Mouse (Mus musculus) layer of hippocampus, adult 18-20 months (tissue): ENCODE measurements at regions not wholly inside any gene's neighbourhood (a gene's known extent, or its start where the extent isn't known, plus 50 kb on each side); places are given as distances from the start of the nearest gene placed in this dataset.

Source experiments
- DNase-seq, 2 experiments: peaks; one replicate each; pipeline ENCODE4 v3.0.0; 2022; ENCODE audit warnings: low spot score in 2 of 2

GRCm38 (mm10) chr14:58265373-58265772, 195.0 kb downstream of the Fgf9 start:
- DNase-seq: no peak

DNA sequence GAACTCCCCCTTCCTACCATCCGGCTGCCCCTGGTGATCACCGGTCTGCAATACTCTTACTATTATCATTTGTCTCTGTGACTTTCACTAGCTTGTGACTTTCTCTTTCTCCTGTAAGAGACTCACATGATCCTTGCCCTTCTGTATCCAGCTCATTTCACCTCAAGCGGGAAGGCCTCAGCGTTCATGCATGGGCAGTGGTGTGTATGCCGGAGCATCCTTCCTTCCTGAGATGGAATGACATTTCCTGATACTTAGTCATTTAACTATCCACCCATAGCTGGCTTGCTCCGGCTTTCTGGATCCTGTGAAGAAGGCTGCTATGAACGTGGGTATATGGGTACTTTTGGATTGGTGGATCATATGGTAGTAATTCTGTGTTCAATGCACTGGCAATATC, 194.1 kb downstream of the Fgf9 start:
- DNase-seq: no peak

DNA sequence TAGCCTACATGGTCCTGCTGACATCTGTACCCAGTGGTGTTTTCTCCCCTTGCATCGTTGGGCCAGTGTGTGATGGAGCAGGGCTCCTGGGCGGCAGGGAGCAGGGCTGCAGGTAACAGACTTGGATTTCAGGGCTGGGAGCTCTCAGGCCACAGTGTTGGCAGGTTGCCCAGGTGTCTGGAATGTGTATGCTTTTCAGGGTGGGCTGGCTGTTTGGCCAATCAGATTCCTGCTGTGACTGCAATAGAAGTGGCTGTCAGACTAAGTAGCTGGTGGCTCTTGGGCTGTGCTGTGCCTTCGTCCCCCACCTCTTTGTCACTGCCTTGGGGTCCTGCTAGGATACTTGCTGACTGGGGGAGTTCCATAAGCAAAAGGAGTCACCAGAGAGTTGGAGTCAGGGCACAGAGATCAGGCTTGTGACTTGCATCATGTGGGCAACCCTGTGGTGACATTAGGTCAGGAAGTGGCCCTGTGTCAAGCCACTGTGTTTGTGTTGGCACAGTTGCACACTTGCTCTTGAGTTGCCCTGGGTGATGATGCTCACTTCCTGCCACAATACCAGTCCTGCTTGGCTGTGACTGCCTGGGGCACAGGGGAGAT, 183.1 kb downstream of the Fgf9 start:
- no peak for DNase-seq

DNA sequence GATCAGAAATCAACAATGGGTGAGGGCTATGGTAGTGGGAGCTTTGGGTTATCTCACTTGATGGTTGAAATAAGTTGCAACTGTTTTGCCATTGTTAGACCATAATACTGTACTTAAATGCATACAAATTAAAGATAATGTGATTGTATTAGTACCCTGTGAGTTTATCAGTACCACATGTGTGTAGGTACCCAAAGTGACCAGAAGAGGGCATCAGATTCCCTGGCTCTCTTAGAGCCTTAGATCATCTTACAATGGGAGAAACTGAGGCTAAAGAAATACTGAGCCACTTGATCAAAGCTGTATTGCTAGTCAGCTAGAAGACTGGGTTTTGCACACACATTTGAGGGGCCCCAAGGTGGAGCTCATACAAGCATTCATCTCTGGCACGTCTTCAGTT, 155.5 kb downstream of the Fgf9 start:
- no peak for DNase-seq

DNA sequence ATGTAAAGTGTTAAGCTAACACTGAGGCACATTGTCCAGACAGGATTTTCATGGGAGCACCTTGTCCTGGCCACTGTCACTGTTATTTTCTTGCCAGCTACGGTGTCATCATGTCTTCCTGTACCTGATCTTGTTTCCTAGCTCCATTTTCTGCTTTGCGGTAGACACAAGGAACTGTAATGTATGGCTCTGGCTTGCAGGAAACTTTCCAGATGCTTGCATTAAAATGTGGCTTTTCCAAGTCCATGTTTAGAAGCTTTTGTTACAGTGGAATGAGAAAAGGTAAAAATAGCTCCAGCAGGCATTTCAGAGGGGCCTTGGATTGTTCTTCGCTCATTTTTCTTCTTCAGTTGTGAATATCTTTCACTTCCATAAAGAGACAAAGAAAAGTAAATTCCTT, 154.1 kb downstream of the Fgf9 start:
- DNase-seq: no peak

DNA sequence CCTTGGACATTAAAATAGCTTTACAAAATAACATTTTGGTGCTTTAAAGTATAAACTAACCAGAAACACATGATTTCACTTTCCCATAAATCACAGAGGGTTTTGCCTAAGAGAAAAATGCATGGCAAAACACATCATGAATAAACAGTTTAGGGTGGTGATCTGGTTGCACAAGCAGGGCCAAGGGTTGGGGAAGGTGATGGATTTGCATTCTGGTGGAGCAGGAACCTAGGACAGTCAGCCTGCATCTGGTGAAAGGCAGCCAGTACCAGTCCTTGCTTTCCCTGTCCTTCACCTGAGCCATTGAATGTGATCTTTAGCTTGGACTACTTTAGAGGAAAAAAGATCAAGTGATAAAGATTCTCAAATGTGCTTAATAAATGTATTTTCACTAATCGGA, 138.1 kb downstream of the Fgf9 start:
- no peak for DNase-seq

- DNase-seq: no peak
Measured at GRCm38 (mm10) chr14:58202607-58203295, 132.4 kb downstream of the Fgf9 start.

DNA sequence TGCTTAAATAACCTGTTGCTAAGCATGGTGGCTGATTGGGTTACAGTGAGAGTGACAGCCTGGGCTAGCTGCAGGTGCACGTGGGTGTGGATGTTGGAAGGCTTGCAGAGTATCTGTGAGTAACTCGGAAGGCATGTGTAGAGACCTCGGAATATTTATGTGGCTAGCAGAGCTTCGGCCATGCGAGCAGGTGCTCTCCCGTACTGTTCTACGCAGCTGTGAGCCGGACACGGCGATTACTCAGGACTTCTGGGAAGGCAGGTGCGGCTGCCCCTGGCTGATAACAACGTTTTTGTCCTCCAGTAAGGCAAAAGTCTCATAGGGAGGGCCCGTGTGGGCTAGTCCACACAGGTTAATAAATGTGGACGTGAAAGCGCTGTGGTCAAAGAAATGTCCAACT, 119.6 kb downstream of the Fgf9 start:
- DNase-seq: no peak

DNA sequence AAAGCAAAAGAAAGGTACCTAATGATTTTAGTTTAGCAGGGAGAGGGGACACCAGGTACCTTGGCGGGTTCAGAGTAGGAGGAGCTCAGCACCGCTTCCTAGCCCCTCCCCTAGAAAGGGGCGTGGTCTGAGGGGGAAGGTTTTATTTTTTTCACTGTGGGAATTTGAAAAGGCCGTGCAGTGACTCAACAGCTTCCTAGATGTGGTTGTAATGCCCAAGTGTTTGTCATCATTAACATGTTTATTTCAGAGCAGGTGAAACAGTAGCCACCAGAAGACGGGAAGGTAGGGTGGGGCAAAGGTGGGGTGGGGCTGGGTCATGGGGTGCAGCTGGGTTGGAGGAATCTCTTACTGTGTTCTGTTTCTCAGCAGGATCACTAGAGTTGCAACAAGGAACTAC, 112.5 kb downstream of the Fgf9 start:
- no peak for DNase-seq

DNA sequence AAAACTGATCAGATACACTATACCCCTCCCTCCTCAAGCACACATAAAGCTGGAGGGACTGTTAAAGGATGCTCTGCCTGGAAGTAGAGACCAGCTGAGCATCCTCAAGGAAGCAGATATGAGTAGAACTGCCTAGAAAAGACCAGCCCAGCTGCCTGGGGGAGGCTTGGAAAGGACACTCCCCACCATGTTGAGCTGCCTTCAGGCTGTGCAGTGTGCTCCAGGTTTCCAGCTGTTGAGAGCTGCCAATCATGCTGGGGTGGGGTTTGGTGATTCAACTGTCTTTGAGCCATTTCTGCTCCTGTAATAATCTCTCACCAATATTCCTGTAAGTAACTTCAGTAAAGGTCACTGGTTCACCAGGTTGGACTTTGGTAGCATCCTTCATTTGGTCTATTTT, 110.4 kb downstream of the Fgf9 start:
- DNase-seq: no peak

- no peak for DNase-seq
Measured at GRCm38 (mm10) chr14:58175651-58176363, 105.5 kb downstream of the Fgf9 start.

- DNase-seq: no peak
Measured at GRCm38 (mm10) chr14:58174512-58174911, 104.2 kb downstream of the Fgf9 start.

GRCm38 (mm10) chr14:58168920-58169319, 98.6 kb downstream of the Fgf9 start:
- no peak for DNase-seq
